Mouse (Mus musculus) heart, postnatal 0 days (tissue): Measurements from ENCODE around the gene Rtbdn.

Source experiments
- CTCF ChIP-seq: IDR thresholded peaks from 2 replicates; pipeline ENCODE4 v1.5.1; 2016; ENCODE audit warnings: antibody characterized with exemption, control low read depth, low read depth
- EP300 ChIP-seq: IDR thresholded peaks from 2 replicates; pipeline ENCODE4 v1.6.1; 2016; ENCODE audit warnings: antibody characterized with exemption, low read depth

GRCm38 (mm10) chr8:84975434-84975833, 28.6 kb downstream of the Rtbdn start:
- peak; percentile 86 for TF ChIP-seq CTCF
- TF ChIP-seq EP300 = 0 out of 2 replicates have a peak, but pooled peaks have one; percentile 18
